Comparison of ENCODE assay signal across 8 mouse cellular contexts in genomic region chr12:71293960-71294942, GRCm38 (mm10). TPM values are rescaled to one million over a fixed set of nuclear protein-coding genes. Genes with fewer than 3 reads are reported as not detected.
DNase-seq lines count a peak whose midpoint lies in the region; ATAC-seq and TF ChIP-seq lines count a peak whose summit lies in the region.

No protein-coding gene starts in this region.

- H3K27me3 ChIP-seq in forebrain, postnatal 0 days (ENCODE audit: insufficient read depth, low read length) = no peaks in the 10 kb centered on the region

- no peak overlapping the region for H3K9ac ChIP-seq in forebrain, postnatal 0 days

- peak; percentile 33 for DNase-seq in retina, embryonic 14.5 days (ENCODE audit: low spot score)
- DNase-seq in retina, postnatal 1 day = no peak
- DNase-seq in forebrain, postnatal 0 days = peak; percentile 30
- DNase-seq in thymus, postnatal 36 days = peak; percentile 16 to 24
- no peak for DNase-seq in spleen, postnatal 4 days (ENCODE audit: low spot score in 2 of 2)
- DNase-seq in urinary bladder, adult 2 months (ENCODE audit: low spot score) = no peak

- peak overlapping the region; percentile 37 for H3K4me2 ChIP-seq in forebrain, postnatal 0 days (ENCODE audit: low read depth)

- WGBS in forebrain, postnatal 0 days = 17% methylated on average over 22 of the region's 22 CpGs

- H3K4me1 ChIP-seq in forebrain, postnatal 0 days (ENCODE audit: insufficient read depth) = peaks cover 14% of the 10 kb centered on the region

- peak overlapping the region; percentile 19 for H3K4me3 ChIP-seq in forebrain, postnatal 0 days (ENCODE audit: low read depth, low read length)

- no peak for TF ChIP-seq CTCF in forebrain, postnatal 0 days (IDR thresholded peaks at IDR 0.05; ENCODE audit: low read depth)

- no peak overlapping the region for H3K27ac ChIP-seq in forebrain, postnatal 0 days (ENCODE audit: low read depth, low read length)

- ATAC-seq in forebrain, postnatal 0 days = peak; percentile 66
- ATAC-seq in megakaryocyte, adult 5-6 weeks (ENCODE audit: poor library complexity, severe bottlenecking) = peak; percentile 88
- ATAC-seq in erythroblast, adult 5-6 weeks (replicated peaks; ENCODE audit: low FRiP score, poor library complexity, severe bottlenecking) = no peak

- H3K36me3 ChIP-seq in forebrain, postnatal 0 days (ENCODE audit: insufficient read depth) = no peaks in the 10 kb centered on the region

- no peaks in the 10 kb centered on the region for H3K9me3 ChIP-seq in forebrain, postnatal 0 days (ENCODE audit: low read length)

RNA-seq across cellular contexts. Expression of gene Dact1, which starts 15.4 kb away (rescaled TPM):
- total RNA-seq in forebrain, postnatal 0 days (2014; rRNA removed) = 75.1 and 102 TPM in 2 replicates
- 24.1 and 26.3 TPM in 2 replicates for polyA plus RNA-seq in forebrain, postnatal 0 days (2015; fragmentation: Nextera tagmentation; extraction: Ambion mirVana)
- total RNA-seq in megakaryocyte, adult 5-6 weeks (2015) = 0.09 TPM in 1 of 2 replicates, not detected in the other
- 0.15 TPM in 1 of 2 replicates, not detected in the other for total RNA-seq in megakaryocyte, adult 5-6 weeks (2017)
- not detected in 2 replicates for total RNA-seq in erythroblast, adult 5-6 weeks (2015; ENCODE audit: low replicate concordance)
- not detected in 2 replicates for total RNA-seq in erythroblast, adult 5-6 weeks (2017; ENCODE audit: low replicate concordance)
- 15.3 and 19.0 TPM in 2 replicates for polyA plus RNA-seq in urinary bladder, adult 2 months (2012; rRNA removed)

Comparison
In these comparisons a context has a peak if more than half of its experiments do, and no peak if none do; other contexts are left out.
1. DNase-seq: peak in retina, embryonic 14.5 days (single experiment), forebrain, postnatal 0 days (single experiment) and thymus, postnatal 36 days (2 of 2); none in retina, postnatal 1 day (single experiment), spleen, postnatal 4 days (0 of 2) and urinary bladder, adult 2 months (single experiment).
2. RNA of gene Dact1, which starts 15.4 kb away (total RNA-seq): 75.1 to 102 TPM in forebrain, postnatal 0 days; 0.09 to 0.15 TPM in megakaryocyte, adult 5-6 weeks and not detected in erythroblast, adult 5-6 weeks; every median in the first group is over 10 times any median in the second.